In the genomic region with DNA sequence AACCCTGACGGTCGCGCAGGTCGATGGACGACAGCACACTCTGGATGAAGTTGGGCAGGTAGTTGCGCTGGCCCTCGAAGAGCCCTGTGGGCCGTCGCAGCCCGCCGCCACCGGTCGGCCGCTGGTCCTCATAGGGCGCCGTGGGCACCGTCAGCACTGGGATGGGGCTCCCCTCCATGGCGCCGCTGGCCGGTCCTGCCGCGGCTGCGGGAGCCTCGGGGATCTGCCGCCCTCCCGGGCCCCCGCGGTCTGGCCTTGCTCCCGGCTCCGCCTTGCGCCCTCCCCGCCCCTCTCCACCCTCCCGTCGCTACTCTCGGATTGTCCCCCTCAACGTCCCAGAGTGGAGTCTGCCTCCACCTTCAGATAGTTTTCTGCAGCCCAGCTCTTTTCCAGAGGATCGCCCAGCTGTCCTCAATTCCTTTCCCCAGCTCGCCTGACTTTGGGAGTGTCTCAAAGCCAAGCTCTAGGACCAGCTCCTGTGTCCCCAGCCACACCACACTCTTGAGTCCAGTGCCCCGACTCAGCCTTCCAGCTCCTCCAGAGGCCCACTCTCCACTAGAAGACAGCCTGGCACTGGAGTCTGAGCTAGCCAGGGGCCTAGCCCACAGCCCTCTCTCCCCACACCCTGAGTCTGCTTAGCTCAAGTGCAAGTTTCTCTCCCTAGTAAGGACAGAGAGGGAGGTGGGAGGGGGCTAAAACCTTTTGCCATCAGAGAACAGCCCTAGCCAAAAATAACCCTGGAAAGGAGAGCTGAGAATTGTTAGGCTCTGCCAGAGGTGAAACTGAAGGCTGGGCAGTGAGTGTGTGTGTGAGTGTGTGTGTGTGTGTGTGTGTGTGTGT, we compare ENCODE assay signal across 9 mouse cellular contexts. TPM values are rescaled to one million over a fixed set of nuclear protein-coding genes. Genes with fewer than 3 reads are reported as not detected.
DNase-seq lines count a peak whose midpoint lies in the region; ATAC-seq and TF ChIP-seq lines count a peak whose summit lies in the region.
"Had no signal": no experiment of that assay in that cellular context is flagged by ENCODE, and none has a peak within 500 bp of the region (broad histone marks: within the 10 kb centered on the region; RNA-seq: fewer than 3 reads in every experiment).

Gene Pgm5, minus strand, starts transcription at position 244 of the 840 bp plus-strand sequence.

- H3K4me2 ChIP-seq in intestine, embryonic 14.5 days (ENCODE audit: low read length), result peak within 1 kb of the TSS; percentile 63
- peak within 1 kb of the TSS; percentile 35; the same call in 1 of the 2 replicates for H3K4me2 ChIP-seq in liver, embryonic 16.5 days (ENCODE audit: low read depth, low read length)

- no peak within 1 kb of the TSS for H3K27ac ChIP-seq in bone marrow macrophage, adult 2 months (ENCODE audit: insufficient read depth, low read depth, low read length)
- H3K27ac ChIP-seq in intestine, embryonic 14.5 days (ENCODE audit: low read depth), result peak within 1 kb of the TSS; percentile 74
- no peak within 1 kb of the TSS for H3K27ac ChIP-seq in liver, embryonic 16.5 days (ENCODE audit: low read length)

- H3K9me3 ChIP-seq in intestine, embryonic 14.5 days (ENCODE audit: control insufficient read depth, low read length), result no peaks in the 10 kb centered on the region
- no peaks in the 10 kb centered on the region for H3K9me3 ChIP-seq in liver, embryonic 16.5 days (replicated peaks; ENCODE audit: control insufficient read depth, low read length)

- peak; percentile 10 for DNase-seq in 3134 (ENCODE audit: extremely low read depth, insufficient read length, low spot score)
- peak; percentile 19 to 32 for DNase-seq in gastrocnemius, postnatal 36 days
- DNase-seq in intestine, embryonic 14.5 days (ENCODE audit: low spot score), result peak; percentile 69
- peak; percentile 36 for DNase-seq in skeletal muscle tissue, adult 2 months (ENCODE audit: low read depth, low spot score)
- no peak for DNase-seq in cerebellum, adult 11 months

- no peaks in the 10 kb centered on the region; the same call in 1 of the 2 replicates for H3K4me1 ChIP-seq in bone marrow macrophage, adult 2 months (ENCODE audit: control insufficient read depth, insufficient read depth, low read length)
- peaks cover 4% of the 10 kb centered on the region; the same call in 1 of the 2 replicates for H3K4me1 ChIP-seq in intestine, embryonic 14.5 days (replicated peaks; ENCODE audit: control insufficient read depth, insufficient read depth, low read length)
- H3K4me1 ChIP-seq in liver, embryonic 16.5 days (ENCODE audit: control insufficient read depth, low read depth, low read length), result no peaks in the 10 kb centered on the region

- H3K36me3 ChIP-seq in intestine, embryonic 14.5 days (ENCODE audit: control insufficient read depth, insufficient read depth, low read length), result no peaks in the 10 kb centered on the region
- no peaks in the 10 kb centered on the region for H3K36me3 ChIP-seq in liver, embryonic 16.5 days (ENCODE audit: control insufficient read depth, insufficient read depth)

- 0 out of 2 replicates have a peak, but pooled peaks cover 4% of the 10 kb centered on the region for H3K27me3 ChIP-seq in intestine, embryonic 14.5 days (replicated peaks; ENCODE audit: control insufficient read depth, insufficient read depth, low read length)
- peaks cover 19% of the 10 kb centered on the region for H3K27me3 ChIP-seq in liver, embryonic 16.5 days (ENCODE audit: control insufficient read depth, insufficient read depth, low read depth, low read length)
- H3K27me3 ChIP-seq: Patski had no signal

- no peak for TF ChIP-seq POLR2A in bone marrow macrophage, adult 2 months (IDR thresholded peaks at IDR 0.05; ENCODE audit: borderline replicate concordance, low read depth, low read length)

- TF ChIP-seq CTCF in bone marrow macrophage, adult 2 months (IDR thresholded peaks at IDR 0.05; ENCODE audit: low read depth, low read length), result no peak

- intact Hi-C loops in gastrocnemius, postnatal 36 days (cut with DNase I), result no loop called here

- H3K4me3 ChIP-seq in bone marrow macrophage, adult 2 months (ENCODE audit: insufficient read depth, low read length), result peak within 1 kb of the TSS; percentile 41
- peak within 1 kb of the TSS; percentile 64 for H3K4me3 ChIP-seq in intestine, embryonic 14.5 days (ENCODE audit: low read depth, low read length)
- peak within 1 kb of the TSS; percentile 36 for H3K4me3 ChIP-seq in liver, embryonic 16.5 days (ENCODE audit: low read depth, low read length)

- H3K9ac ChIP-seq in intestine, embryonic 14.5 days (ENCODE audit: low read length), result peak within 1 kb of the TSS; percentile 68
- no peak within 1 kb of the TSS for H3K9ac ChIP-seq in liver, embryonic 16.5 days (ENCODE audit: low read depth, low read length)

- WGBS in intestine, embryonic 14.5 days, result under 1% methylated on average over 33 of the region's 39 CpGs
- 3% methylated on average over 39 of the region's 39 CpGs for WGBS in liver, embryonic 16.5 days (ENCODE audit: insufficient replicate concordance)

- peak; percentile 81 for ATAC-seq in intestine, embryonic 14.5 days (replicated peaks; ENCODE audit: low FRiP score, low TSS enrichment, low read depth)
- no peak for ATAC-seq in liver, embryonic 16.5 days (ENCODE audit: low read depth)
- ATAC-seq in cerebellum, adult (ENCODE audit: insufficient number of reproducible peaks, low FRiP score, low TSS enrichment), result no peak
- ATAC-seq: Patski had no signal

RNA-seq across cellular contexts. Expression of gene Pgm5, which starts in this region (rescaled TPM):
- polyA plus RNA-seq in bone marrow macrophage, adult 2 months (2012; ENCODE audit: insufficient read depth, insufficient read length, missing spikeins), result 0.33 and 0.83 TPM in 2 replicates
- 10 to 100 TPM in 1 of 2 experiments, 1 to 10 TPM in 1; 9.0 to 10.6 TPM for total RNA-seq in gastrocnemius, postnatal 36 days (2021)
- polyA plus RNA-seq in intestine, embryonic 14.5 days (2014; fragmentation: Nextera tagmentation; extraction: Ambion mirVana), result 8.8 and 10.0 TPM in 2 replicates
- 0.06 and 0.14 TPM in 2 replicates for polyA plus RNA-seq in liver, embryonic 16.5 days (2015; fragmentation: Nextera tagmentation; extraction: Ambion mirVana)
